Mouse (Mus musculus): ENCODE measurements around the gene Camsap1. TPM values are rescaled to one million over a fixed set of nuclear protein-coding genes. Genes with fewer than 3 reads are reported as not detected.

Camsap1 gene
- 6.0 TPM for polyA plus RNA-seq (2017; shearing (Covaris generic))

GRCm38 (mm10) chr2:25983159-25983907 lies at the start of gene Camsap1:
Gene Camsap1 (minus strand): TSS chr2:25983282.

GRCm38 (mm10) chr2:26021561-26022257 lies 38.6 kb upstream of the Camsap1 start, which contains the start of gene Ubac1:
Gene Ubac1 (minus strand): TSS chr2:26021747.

Other genes starting within 250 kb of the Camsap1 start
- not detected for gene Obp2b, start 246.3 kb downstream of the Camsap1 start, polyA plus RNA-seq (2017; shearing (Covaris generic))
- gene Lcn3, start 217.7 kb downstream of the Camsap1 start, polyA plus RNA-seq (2017; shearing (Covaris generic)) = not detected
- gene Lcn11, start 206.3 kb downstream of the Camsap1 start, polyA plus RNA-seq (2017; shearing (Covaris generic)) = not detected
- not detected for gene Gm13539, start 201.0 kb downstream of the Camsap1 start, polyA plus RNA-seq (2017; shearing (Covaris generic))
- gene Glt6d1, start 167.4 kb downstream of the Camsap1 start, polyA plus RNA-seq (2017; shearing (Covaris generic)) = not detected
- gene Lcn9, start 160.1 kb downstream of the Camsap1 start, polyA plus RNA-seq (2017; shearing (Covaris generic)) = not detected
- gene Sohlh1, start 136.0 kb downstream of the Camsap1 start, polyA plus RNA-seq (2017; shearing (Covaris generic)) = 0.35 TPM
- gene Kcnt1, start 119.5 kb downstream of the Camsap1 start, polyA plus RNA-seq (2017; shearing (Covaris generic)) = 0.26 TPM
- 27.4 TPM for gene Ubac1, start 38.5 kb upstream of the Camsap1 start, polyA plus RNA-seq (2017; shearing (Covaris generic))
- 0.95 TPM for gene Nacc2, start 139.9 kb upstream of the Camsap1 start, polyA plus RNA-seq (2017; shearing (Covaris generic))
- gene Lhx3, start 225.0 kb upstream of the Camsap1 start, polyA plus RNA-seq (2017; shearing (Covaris generic)) = not detected